Mouse (Mus musculus) megakaryocyte-erythroid progenitor cell, adult 5-6 weeks (primary cell): Measurements from ENCODE around the gene Gpr3. TPM values are rescaled to one million over a fixed set of nuclear protein-coding genes. Genes with fewer than 3 reads are reported as not detected.
A peak's percentile ranks its signal among the peaks of the same experiment; 100 is the strongest.

Source experiments
- ATAC-seq: replicated peaks from 2 replicates; pipeline ENCODE4 v1.8.0; 2016; ENCODE audit warnings: mild to moderate bottlenecking, inconsistent platforms; ENCODE audit not compliant: severe bottlenecking, poor library complexity, low FRiP score, low TSS enrichment
- total RNA-seq, 2 experiments: library from RNA; stranded (forward) in 1 of 2; stranded (reverse) in 1 of 2; fragments of 200-1000, 215-1000 nt in 1 of 2; fragments of >200 nt in 1 of 2; fragmentation: Nextera tagmentation in 1 of 2; gene quantifications; 2 replicates each; pipeline ENCODE4 v1.2.3; 2014 to 2017

Gpr3 gene
- not detected in 2 replicates for total RNA-seq (2014; fragmentation: Nextera tagmentation)
- not detected in 2 replicates for total RNA-seq (2017)

- no peak; the same call in 1 of the 2 replicates for ATAC-seq
Measured at GRCm38 (mm10) chr4:133211751-133212561, at the start of gene Gpr3, which contains the start of gene Cd164l2. Gene Gpr3 (minus strand): TSS chr4:133212536. Gene Cd164l2 (plus strand): TSS chr4:133212131.

GRCm38 (mm10) chr4:133261641-133262374 lies 49.5 kb upstream of the Gpr3 start:
- ATAC-seq: no peak

GRCm38 (mm10) chr4:133257798-133258408 lies 45.6 kb upstream of the Gpr3 start:
- ATAC-seq: no peak

- no peak for ATAC-seq
Measured at GRCm38 (mm10) chr4:133257230-133257629, 44.9 kb upstream of the Gpr3 start.

- ATAC-seq: no peak
Measured at GRCm38 (mm10) chr4:133256820-133257219, 44.5 kb upstream of the Gpr3 start.

- ATAC-seq: no peak
Measured at GRCm38 (mm10) chr4:133255392-133255791, 43.1 kb upstream of the Gpr3 start.

GRCm38 (mm10) chr4:133253412-133253811 lies 41.1 kb upstream of the Gpr3 start:
- ATAC-seq: no peak

GRCm38 (mm10) chr4:133252089-133252488 lies 39.8 kb upstream of the Gpr3 start:
- no peak for ATAC-seq

GRCm38 (mm10) chr4:133251214-133251613 lies 38.9 kb upstream of the Gpr3 start:
- no peak for ATAC-seq

- peak; percentile 22; the same call in 1 of the 2 replicates for ATAC-seq
Measured at GRCm38 (mm10) chr4:133250609-133251008, 38.3 kb upstream of the Gpr3 start.

- ATAC-seq: peak; percentile 85
Measured at GRCm38 (mm10) chr4:133247806-133248449, 35.6 kb upstream of the Gpr3 start.

GRCm38 (mm10) chr4:133247072-133247471 lies 34.7 kb upstream of the Gpr3 start:
- no peak for ATAC-seq

- ATAC-seq: no peak
Measured at GRCm38 (mm10) chr4:133244289-133244688, 32.0 kb upstream of the Gpr3 start.

- ATAC-seq: no peak
Measured at GRCm38 (mm10) chr4:133243538-133243937, 31.2 kb upstream of the Gpr3 start.

- ATAC-seq: no peak
Measured at GRCm38 (mm10) chr4:133242710-133243109, 30.4 kb upstream of the Gpr3 start.

GRCm38 (mm10) chr4:133241910-133242309 lies 29.6 kb upstream of the Gpr3 start:
- no peak for ATAC-seq

- ATAC-seq: peak; percentile 81
Measured at GRCm38 (mm10) chr4:133240934-133241908, 28.9 kb upstream of the Gpr3 start.

GRCm38 (mm10) chr4:133240490-133240921 lies 28.2 kb upstream of the Gpr3 start, which contains the start of gene Map3k6:
Gene Map3k6 (plus strand): TSS chr4:133240818.
- ATAC-seq: peak; percentile 32
